Mouse (Mus musculus) limb, embryonic 13.5 days (tissue): Measurements from ENCODE around the gene Grm8. TPM values are rescaled to one million over a fixed set of nuclear protein-coding genes. Genes with fewer than 3 reads are reported as not detected.

Experiments used
- ATAC-seq: fragments of 200-750 bp; cut with Nextera tagmentation; 2 replicates; pipeline ENCODE4 v1.8.0; 2017; ENCODE audit warnings: low read depth, moderate number of reproducible peaks, moderate TSS enrichment; ENCODE audit not compliant: low FRiP score
- H3K27ac ChIP-seq: fragments of 300-500 bp; sonication (generic); 2 replicates; pipeline ENCODE4 v1.5.1; 2015; ENCODE audit warnings: inconsistent platforms, mild to moderate bottlenecking, moderate library complexity
- H3K27me3 ChIP-seq: fragments of 300-500 bp; sonication (generic); 2 replicates; pipeline ENCODE4 v1.6.1; 2015; ENCODE audit warnings: mild to moderate bottlenecking, inconsistent platforms
- H3K36me3 ChIP-seq: fragments of 300-500 bp; sonication (generic); 2 replicates; pipeline ENCODE4 v1.6.1; 2015; ENCODE audit warnings: inconsistent platforms, mild to moderate bottlenecking, moderate library complexity
- H3K4me1 ChIP-seq: fragments of 300-500 bp; sonication (generic); 2 replicates; pipeline ENCODE4 v1.6.1; 2015; ENCODE audit warnings: inconsistent platforms
- H3K4me2 ChIP-seq: fragments of 300-500 bp; sonication (generic); replicated peaks from 2 replicates; pipeline ENCODE4 v1.6.1; 2015; ENCODE audit warnings: inconsistent platforms, mild to moderate bottlenecking, moderate library complexity
- H3K4me3 ChIP-seq: fragments of 300-500 bp; sonication (generic); 2 replicates; pipeline ENCODE4 v1.5.1; 2015; ENCODE audit warnings: moderate library complexity, mild to moderate bottlenecking, inconsistent platforms
- H3K9ac ChIP-seq: fragments of 300-500 bp; sonication (generic); 2 replicates; pipeline ENCODE4 v1.6.1; 2015; ENCODE audit warnings: mild to moderate bottlenecking, inconsistent platforms
- H3K9me3 ChIP-seq: fragments of 300-500 bp; sonication (generic); 2 replicates; pipeline ENCODE4 v1.6.1; 2016; ENCODE audit warnings: inconsistent platforms
- WGBS: fragments of 180-500 bp; shearing (Covaris S2); methylation state at CpG from one replicate; pipeline ENCODE4 v1.1.7; 2015; 5-methylcytosine and 5-hydroxymethylcytosine counted together
- polyA plus RNA-seq: library from polyadenylated mRNA; unstranded; fragments of >200 nt; fragmentation: Nextera tagmentation; extraction: Ambion mirVana; gene quantifications from 2 replicates; pipeline ENCODE4 v1.2.1, GENCODE M21; 2015

Grm8 gene
- polyA plus RNA-seq, 1 experiment from 2014 or later: 1.5 TPM

- no peak for ATAC-seq
- Histone ChIP-seq H3K4me1 (no peaks in the 10 kb centered on the region), H3K4me3 (no peak overlapping the region), H3K27ac (no peak overlapping the region), H3K4me2 (no peak overlapping the region), H3K36me3 (no peaks in the 10 kb centered on the region), H3K27me3 (no peaks in the 10 kb centered on the region), H3K9ac (no peak overlapping the region), H3K9me3 (no peaks in the 10 kb centered on the region)
Measured at GRCm38 (mm10) chr6:27372416-27372815, 762.6 kb downstream of the Grm8 start.

- WGBS: 81% methylated on average over 2 of the region's 2 CpGs
- no peak for ATAC-seq
- H3K36me3 ChIP-seq: no peaks in the 10 kb centered on the region
- no peak overlapping the region for H3K4me3 ChIP-seq
- H3K27ac ChIP-seq: no peak overlapping the region
- no peak overlapping the region for H3K4me2 ChIP-seq
- no peak overlapping the region for H3K9ac ChIP-seq
- no peaks in the 10 kb centered on the region for H3K4me1 ChIP-seq
- H3K9me3 ChIP-seq: no peaks in the 10 kb centered on the region
- no peaks in the 10 kb centered on the region for H3K27me3 ChIP-seq
Measured at GRCm38 (mm10) chr6:27371095-27371494, 763.9 kb downstream of the Grm8 start.

- 51% methylated on average over 8 of the region's 8 CpGs for WGBS
- ATAC-seq: no peak
- H3K4me2 ChIP-seq: no peak overlapping the region
- H3K27ac ChIP-seq: no peak overlapping the region
- no peaks in the 10 kb centered on the region for H3K36me3 ChIP-seq
- no peaks in the 10 kb centered on the region for H3K4me1 ChIP-seq
- H3K9me3 ChIP-seq: no peaks in the 10 kb centered on the region
- H3K27me3 ChIP-seq: no peaks in the 10 kb centered on the region
- H3K4me3 ChIP-seq: no peak overlapping the region
- H3K9ac ChIP-seq: no peak overlapping the region
Measured at GRCm38 (mm10) chr6:27363775-27364174, 771.2 kb downstream of the Grm8 start.

GRCm38 (mm10) chr6:27360440-27360839 is 774.5 kb downstream of the Grm8 start:
- Histone ChIP-seq H3K9me3 (no peaks in the 10 kb centered on the region), H3K4me3 (no peak overlapping the region), H3K36me3 (no peaks in the 10 kb centered on the region), H3K27me3 (no peaks in the 10 kb centered on the region), H3K27ac (no peak overlapping the region), H3K9ac (no peak overlapping the region), H3K4me2 (no peak overlapping the region), H3K4me1 (no peaks in the 10 kb centered on the region)
- no peak for ATAC-seq

GRCm38 (mm10) chr6:27351147-27351546 is 783.8 kb downstream of the Grm8 start:
- ATAC-seq: no peak
- Histone ChIP-seq H3K4me1 (no peaks in the 10 kb centered on the region), H3K4me2 (no peak overlapping the region), H3K4me3 (no peak overlapping the region), H3K9me3 (no peaks in the 10 kb centered on the region), H3K27me3 (no peaks in the 10 kb centered on the region), H3K36me3 (no peaks in the 10 kb centered on the region), H3K27ac (no peak overlapping the region), H3K9ac (no peak overlapping the region)
- WGBS: 84% methylated on average over 4 of the region's 4 CpGs

- 71% methylated on average over 2 of the region's 2 CpGs for WGBS
- no peak for ATAC-seq
- H3K4me2 ChIP-seq: no peak overlapping the region
Measured at GRCm38 (mm10) chr6:27348272-27348671, 786.7 kb downstream of the Grm8 start.

GRCm38 (mm10) chr6:27346311-27346710 is 788.7 kb downstream of the Grm8 start:
- H3K4me2 ChIP-seq: no peak overlapping the region
- no peaks in the 10 kb centered on the region for H3K36me3 ChIP-seq
- H3K9ac ChIP-seq: no peak overlapping the region
- no peaks in the 10 kb centered on the region for H3K4me1 ChIP-seq
- 64% methylated on average over 1 of the region's 1 CpGs for WGBS
- no peak overlapping the region for H3K27ac ChIP-seq
- H3K4me3 ChIP-seq: no peak overlapping the region
- no peak for ATAC-seq
- H3K27me3 ChIP-seq: no peaks in the 10 kb centered on the region
- H3K9me3 ChIP-seq: no peaks in the 10 kb centered on the region

More at GRCm38 (mm10) chr6:27348272-27348671, 786.7 kb downstream of the Grm8 start:
- no peak overlapping the region for H3K9ac ChIP-seq
- H3K27me3 ChIP-seq: no peaks in the 10 kb centered on the region
- no peak overlapping the region for H3K4me3 ChIP-seq
- no peaks in the 10 kb centered on the region for H3K4me1 ChIP-seq
- H3K27ac ChIP-seq: no peak overlapping the region
- no peaks in the 10 kb centered on the region for H3K9me3 ChIP-seq
- no peaks in the 10 kb centered on the region for H3K36me3 ChIP-seq

GRCm38 (mm10) chr6:27340131-27340530 is 794.8 kb downstream of the Grm8 start:
- no peaks in the 10 kb centered on the region for H3K36me3 ChIP-seq

GRCm38 (mm10) chr6:27318575-27318974 is 816.4 kb downstream of the Grm8 start:
- Histone ChIP-seq H3K4me3 (no peak overlapping the region), H3K9ac (no peak overlapping the region), H3K4me1 (0 out of 2 replicates have a peak, but pooled peaks cover 6% of the 10 kb centered on the region), H3K9me3 (no peaks in the 10 kb centered on the region), H3K27ac (no peak overlapping the region), H3K27me3 (no peaks in the 10 kb centered on the region), H3K4me2 (no peak overlapping the region), H3K36me3 (no peaks in the 10 kb centered on the region)
- 55% methylated on average over 1 of the region's 1 CpGs for WGBS
- no peak for ATAC-seq

More at GRCm38 (mm10) chr6:27340131-27340530, 794.8 kb downstream of the Grm8 start:
- WGBS: 83% methylated on average over 4 of the region's 4 CpGs
- no peaks in the 10 kb centered on the region for H3K27me3 ChIP-seq
- H3K4me1 ChIP-seq: no peaks in the 10 kb centered on the region
- no peaks in the 10 kb centered on the region for H3K9me3 ChIP-seq
- no peak for ATAC-seq
- no peak overlapping the region for H3K9ac ChIP-seq
- H3K27ac ChIP-seq: no peak overlapping the region
- no peak overlapping the region for H3K4me2 ChIP-seq
- no peak overlapping the region for H3K4me3 ChIP-seq

- Histone ChIP-seq H3K4me1 (0 out of 2 replicates have a peak, but pooled peaks cover 6% of the 10 kb centered on the region), H3K4me2 (no peak overlapping the region), H3K4me3 (no peak overlapping the region), H3K27me3 (no peaks in the 10 kb centered on the region), H3K27ac (no peak overlapping the region), H3K36me3 (no peaks in the 10 kb centered on the region), H3K9me3 (no peaks in the 10 kb centered on the region), H3K9ac (no peak overlapping the region)
- no peak for ATAC-seq
- WGBS: 35% methylated on average over 3 of the region's 3 CpGs
Measured at GRCm38 (mm10) chr6:27317422-27317821, 817.6 kb downstream of the Grm8 start.

- Histone ChIP-seq H3K9me3 (no peaks in the 10 kb centered on the region), H3K36me3 (no peaks in the 10 kb centered on the region), H3K27ac (no peak overlapping the region), H3K4me2 (no peak overlapping the region), H3K4me3 (no peak overlapping the region), H3K4me1 (0 out of 2 replicates have a peak, but pooled peaks cover 6% of the 10 kb centered on the region), H3K27me3 (no peaks in the 10 kb centered on the region), H3K9ac (no peak overlapping the region)
- 78% methylated on average over 1 of the region's 1 CpGs for WGBS
- no peak for ATAC-seq
Measured at GRCm38 (mm10) chr6:27316018-27316417, 819.0 kb downstream of the Grm8 start.

- Histone ChIP-seq H3K27me3 (no peaks in the 10 kb centered on the region), H3K4me1 (0 out of 2 replicates have a peak, but pooled peaks cover 6% of the 10 kb centered on the region), H3K36me3 (no peaks in the 10 kb centered on the region), H3K9me3 (no peaks in the 10 kb centered on the region), H3K4me2 (no peak overlapping the region), H3K9ac (no peak overlapping the region), H3K4me3 (no peak overlapping the region), H3K27ac (no peak overlapping the region)
- WGBS: 70% methylated on average over 5 of the region's 5 CpGs
- ATAC-seq: no peak
Measured at GRCm38 (mm10) chr6:27314273-27315009, 820.5 kb downstream of the Grm8 start.

GRCm38 (mm10) chr6:27310401-27310800 is 824.6 kb downstream of the Grm8 start:
- Histone ChIP-seq H3K9ac (no peak overlapping the region), H3K4me1 (no peaks in the 10 kb centered on the region), H3K27ac (no peak overlapping the region), H3K4me3 (no peak overlapping the region), H3K4me2 (no peak overlapping the region), H3K36me3 (no peaks in the 10 kb centered on the region), H3K9me3 (no peaks in the 10 kb centered on the region), H3K27me3 (no peaks in the 10 kb centered on the region)
- ATAC-seq: no peak
